Mouse (Mus musculus): ENCODE results near the gene Tmcc1.
"Not testable (repeated sequence)": the region's sequence is repeated elsewhere in the genome, so short reads cannot be mapped to it uniquely, and the experiment has no call there.

The Tmcc1 gene

DNA sequence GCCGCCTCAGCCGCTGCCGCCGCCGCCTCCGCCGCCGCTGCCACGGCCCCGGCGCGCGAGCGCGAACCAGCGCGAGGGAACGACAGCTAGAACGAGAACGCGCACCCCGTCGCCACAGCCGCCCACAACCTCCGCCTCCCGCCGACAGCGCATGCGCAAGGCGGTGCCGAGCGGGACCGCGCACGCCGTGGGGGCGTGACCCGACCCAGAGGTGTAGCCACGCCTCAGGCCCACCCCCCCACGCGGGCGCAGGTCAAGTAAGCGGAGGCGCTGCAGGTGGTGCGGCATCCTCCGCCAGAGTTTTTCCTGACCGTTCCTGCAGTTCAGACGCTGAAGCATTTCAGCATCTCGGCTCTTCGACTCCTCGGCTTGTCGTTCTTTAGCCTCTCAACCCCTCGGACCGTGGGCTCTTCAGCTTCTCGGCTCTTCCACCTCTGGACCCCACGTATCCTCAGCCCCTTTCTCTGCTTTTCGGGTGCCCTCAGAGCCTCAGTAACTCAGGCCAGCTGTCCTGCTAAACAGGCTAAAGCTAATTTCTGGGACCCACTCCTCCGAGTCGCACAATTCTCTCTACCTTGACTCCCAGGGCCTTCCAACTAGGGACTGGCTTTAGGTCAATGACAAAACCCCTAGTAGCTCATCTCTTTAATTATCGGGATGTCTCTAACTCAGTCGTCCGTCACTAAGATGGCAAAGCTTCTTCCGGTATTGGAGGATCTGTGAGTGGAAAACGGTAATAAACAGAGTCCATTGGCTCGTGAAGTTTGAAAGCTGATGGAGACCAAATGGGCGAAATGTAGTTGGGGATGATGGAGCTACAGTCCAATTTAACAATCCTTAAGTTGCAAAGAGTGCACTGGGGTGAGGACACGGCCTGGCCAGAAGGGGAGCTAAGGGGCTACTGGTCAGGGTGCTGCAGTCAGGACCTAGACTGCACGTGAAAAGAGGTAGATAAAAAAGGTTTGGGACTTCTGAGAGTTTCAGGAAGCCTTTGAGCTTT lies at the start of gene Tmcc1:
TSS of gene Tmcc1 (minus strand) at position 93 of the 1,000 bp plus-strand sequence.
- DNase-seq (ENCODE audit: low spot score) = peak; percentile 95

DNA sequence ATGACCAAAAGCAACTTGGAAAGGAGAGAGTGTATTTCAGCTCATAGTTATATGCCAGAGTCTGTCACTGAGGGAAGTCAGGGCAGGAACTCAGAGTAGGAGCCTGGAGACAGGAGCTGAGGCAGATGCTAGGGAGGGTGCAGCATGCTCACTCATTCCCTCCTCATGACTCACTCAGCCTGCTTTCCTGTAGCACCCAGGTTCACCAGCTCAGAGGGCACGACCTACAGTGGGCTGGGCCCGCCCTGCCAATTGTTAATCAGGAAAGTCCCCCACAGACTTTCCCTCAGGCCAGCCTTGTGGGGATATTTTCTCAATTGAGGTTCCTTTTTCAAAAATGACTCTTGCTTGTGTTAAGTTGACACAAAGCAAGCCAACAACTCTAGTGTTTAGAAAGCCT lies 47.1 kb upstream of the Tmcc1 start:
- DNase-seq (ENCODE audit: low spot score) = no peak

DNA sequence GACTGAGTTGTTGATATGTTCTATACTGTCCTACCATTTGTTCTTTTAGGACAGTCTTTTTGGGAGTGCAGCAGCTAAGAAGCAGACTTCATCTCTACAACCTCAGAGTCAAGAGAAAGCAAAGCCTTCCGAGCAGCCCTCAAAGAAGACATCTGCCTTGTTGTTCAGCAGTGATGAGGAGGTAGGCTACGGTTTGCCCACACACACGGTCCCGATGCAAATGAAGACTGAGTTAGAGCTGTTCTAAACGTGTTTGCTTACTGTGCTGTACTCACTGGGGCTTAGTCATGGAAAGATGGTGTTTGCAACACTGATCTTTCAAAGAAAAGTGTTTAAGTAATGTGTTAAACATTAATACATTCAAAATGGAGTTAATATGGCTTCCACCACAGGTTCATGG lies 44.8 kb upstream of the Tmcc1 start:
- DNase-seq (ENCODE audit: low spot score) = no peak

GRCm38 (mm10) chr6:116235336-116235735 lies 42.0 kb upstream of the Tmcc1 start:
- no peak for DNase-seq (ENCODE audit: low spot score)

- DNase-seq (ENCODE audit: low spot score) = not testable (repeated sequence)
Observed at GRCm38 (mm10) chr6:116234821-116235220, 41.5 kb upstream of the Tmcc1 start.

- DNase-seq (ENCODE audit: low spot score) = peak; percentile 49
Observed at GRCm38 (mm10) chr6:116228785-116229525, 35.7 kb upstream of the Tmcc1 start.

DNA sequence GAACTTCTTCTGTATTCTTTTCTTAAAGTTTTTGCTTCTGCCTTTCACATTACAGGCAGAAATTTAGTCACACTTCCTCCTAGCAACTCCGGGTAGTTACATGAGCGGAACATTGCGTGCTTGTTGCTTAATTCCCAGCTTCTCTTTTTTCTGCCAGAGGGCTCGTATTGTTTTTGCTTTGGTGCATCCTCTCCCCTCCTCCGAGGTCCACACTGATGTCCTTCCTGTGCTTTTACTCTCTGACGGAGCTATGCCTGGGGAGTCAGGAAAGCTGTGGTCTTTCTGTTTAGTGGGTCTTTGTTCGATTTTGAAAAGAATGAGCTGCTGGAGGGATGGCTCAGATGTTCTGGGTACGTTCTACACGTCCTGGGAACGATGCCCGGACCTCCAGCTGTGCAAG lies 34.5 kb upstream of the Tmcc1 start:
- DNase-seq (ENCODE audit: low spot score) = no peak

- peak; percentile 93 for DNase-seq (ENCODE audit: low spot score)
Observed at GRCm38 (mm10) chr6:116207729-116208534, 14.6 kb upstream of the Tmcc1 start, which contains the start of gene Washc2. Washc2 (plus strand) TSS chr6:116208038.

GRCm38 (mm10) chr6:116199682-116200081 lies 6.4 kb upstream of the Tmcc1 start:
- DNase-seq (ENCODE audit: low spot score) = no peak

DNA sequence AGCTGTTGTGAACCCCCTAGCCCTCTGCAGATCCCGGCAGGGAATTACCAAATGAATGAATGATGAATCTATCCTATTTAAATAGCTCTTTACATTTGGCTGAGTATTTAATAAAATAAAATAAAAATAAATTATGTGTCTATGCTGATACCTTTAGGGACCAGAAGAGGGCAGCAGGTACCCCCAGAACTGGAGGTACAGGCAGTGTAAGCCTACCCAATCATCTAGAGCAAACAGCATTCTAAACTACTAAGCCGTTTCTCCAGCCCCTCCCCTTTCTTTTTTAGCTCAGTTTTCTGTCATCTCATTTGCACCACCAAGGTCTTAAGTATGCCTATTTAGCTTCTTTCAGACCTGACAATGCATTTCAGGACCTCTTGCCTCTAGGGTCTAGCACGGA lies 4.9 kb upstream of the Tmcc1 start:
- DNase-seq (ENCODE audit: low spot score) = peak; percentile 29

GRCm38 (mm10) chr6:116195811-116196210 lies 2.5 kb upstream of the Tmcc1 start:
- no peak for DNase-seq (ENCODE audit: low spot score)

- DNase-seq (ENCODE audit: low spot score) = no peak
Observed at GRCm38 (mm10) chr6:116192809-116193311, 426 bp downstream of the Tmcc1 start.

GRCm38 (mm10) chr6:116189417-116189816 lies 3.9 kb downstream of the Tmcc1 start:
- DNase-seq (ENCODE audit: low spot score) = no peak

- DNase-seq (ENCODE audit: low spot score) = no peak
Observed at GRCm38 (mm10) chr6:116186485-116186884, 6.8 kb downstream of the Tmcc1 start.

DNA sequence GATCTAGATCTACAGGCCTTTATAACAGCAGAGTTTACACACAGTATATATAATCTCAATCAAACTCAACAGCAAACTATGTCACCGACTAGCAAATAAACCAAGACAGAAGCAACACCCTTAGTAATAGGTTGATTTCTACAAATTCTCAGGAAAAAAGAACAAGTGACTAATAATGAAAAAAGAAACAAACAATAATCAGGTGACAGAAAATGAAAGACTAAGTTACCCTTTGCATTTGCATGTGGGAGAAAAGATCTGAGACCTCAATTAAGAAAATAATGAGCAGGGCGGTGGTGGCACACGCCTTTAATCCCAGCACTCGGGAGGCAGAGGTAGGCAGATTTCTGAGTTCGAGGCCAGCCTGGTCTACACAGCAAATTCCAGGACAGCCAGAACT lies 9.8 kb downstream of the Tmcc1 start:
- no peak for DNase-seq (ENCODE audit: low spot score)

- DNase-seq (ENCODE audit: low spot score) = no peak
Observed at GRCm38 (mm10) chr6:116180731-116181130, 12.6 kb downstream of the Tmcc1 start.

GRCm38 (mm10) chr6:116178376-116178775 lies 14.9 kb downstream of the Tmcc1 start:
- DNase-seq (ENCODE audit: low spot score) = no peak

- not testable (repeated sequence) for DNase-seq (ENCODE audit: low spot score)
Observed at GRCm38 (mm10) chr6:116173511-116174099, 19.7 kb downstream of the Tmcc1 start.

DNA sequence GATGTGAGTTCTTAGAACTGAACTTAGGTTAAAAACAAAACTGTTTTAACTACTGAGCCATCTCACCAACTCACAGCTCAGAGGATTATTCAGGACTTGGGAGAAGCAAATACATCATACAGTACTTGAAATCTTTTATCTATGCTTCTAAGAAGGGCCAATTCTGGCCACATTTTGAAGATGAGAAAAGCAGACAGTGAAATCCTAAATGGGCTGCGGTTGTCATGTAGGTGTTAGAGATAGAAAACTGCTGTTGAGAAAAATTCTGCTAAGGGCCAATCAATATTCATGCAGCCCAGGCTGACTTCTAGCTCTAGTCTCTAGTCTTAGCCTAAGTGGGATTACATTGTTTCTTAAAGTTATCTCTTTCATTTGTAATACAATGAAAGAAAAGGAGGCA lies 26.9 kb downstream of the Tmcc1 start:
- no peak for DNase-seq (ENCODE audit: low spot score)

- no peak for DNase-seq (ENCODE audit: low spot score)
Observed at GRCm38 (mm10) chr6:116154854-116155624, 38.2 kb downstream of the Tmcc1 start.

- DNase-seq (ENCODE audit: low spot score) = no peak
Observed at GRCm38 (mm10) chr6:116147386-116147785, 45.9 kb downstream of the Tmcc1 start.

Measured in c-Kit-positive CD71-positive TER-119-positive erythroid progenitor cells, embryonic 14.5 days (primary cell).